Mouse (Mus musculus) lung, postnatal 25 days (tissue): Measurements from ENCODE around the gene Hs6st2.

ENCODE experiments used
- DNase-seq: peaks from one replicate; pipeline ENCODE4 v3.0.0; 2022; ENCODE audit warnings: low spot score

The Hs6st2 gene

GRCm38 (mm10) chrX:51585444-51585843 lies 96.2 kb downstream of the Hs6st2 start:
- no peak for DNase-seq

- DNase-seq: no peak
Observed at GRCm38 (mm10) chrX:51581704-51582103, 100.0 kb downstream of the Hs6st2 start.

- no peak for DNase-seq
Observed at GRCm38 (mm10) chrX:51561880-51562279, 119.8 kb downstream of the Hs6st2 start.

- no peak for DNase-seq
Observed at GRCm38 (mm10) chrX:51539626-51540025, 142.0 kb downstream of the Hs6st2 start.

GRCm38 (mm10) chrX:51537082-51537481 lies 144.6 kb downstream of the Hs6st2 start:
- peak; percentile 6 for DNase-seq

- DNase-seq: no peak
Observed at GRCm38 (mm10) chrX:51535226-51535625, 146.4 kb downstream of the Hs6st2 start.

GRCm38 (mm10) chrX:51531136-51531535 lies 150.5 kb downstream of the Hs6st2 start:
- DNase-seq: no peak

GRCm38 (mm10) chrX:51528601-51529000 lies 153.1 kb downstream of the Hs6st2 start:
- DNase-seq: no peak

- no peak for DNase-seq
Observed at GRCm38 (mm10) chrX:51514831-51515230, 166.8 kb downstream of the Hs6st2 start.

GRCm38 (mm10) chrX:51506526-51506925 lies 175.1 kb downstream of the Hs6st2 start:
- DNase-seq: no peak

GRCm38 (mm10) chrX:51505691-51506090 lies 176.0 kb downstream of the Hs6st2 start:
- no peak for DNase-seq

GRCm38 (mm10) chrX:51503781-51504471 lies 177.7 kb downstream of the Hs6st2 start:
- DNase-seq: no peak

- DNase-seq: no peak
Observed at GRCm38 (mm10) chrX:51497831-51498230, 183.8 kb downstream of the Hs6st2 start.

GRCm38 (mm10) chrX:51488374-51488773 lies 193.3 kb downstream of the Hs6st2 start:
- DNase-seq: no peak

GRCm38 (mm10) chrX:51469411-51469810 lies 212.2 kb downstream of the Hs6st2 start:
- DNase-seq: no peak

- DNase-seq: no peak
Observed at GRCm38 (mm10) chrX:51461413-51461812, 220.2 kb downstream of the Hs6st2 start.

- no peak for DNase-seq
Observed at GRCm38 (mm10) chrX:51443366-51443765, 238.3 kb downstream of the Hs6st2 start.

GRCm38 (mm10) chrX:51431706-51432105 lies 249.9 kb downstream of the Hs6st2 start:
- DNase-seq: no peak

- no peak for DNase-seq
Observed at GRCm38 (mm10) chrX:51425031-51425430, 256.6 kb downstream of the Hs6st2 start.

GRCm38 (mm10) chrX:51410289-51410688 lies 271.4 kb downstream of the Hs6st2 start:
- DNase-seq: no peak

- DNase-seq: peak; percentile 21
Observed at GRCm38 (mm10) chrX:51397457-51397856, 284.2 kb downstream of the Hs6st2 start.

GRCm38 (mm10) chrX:51374670-51375069 lies 307.0 kb downstream of the Hs6st2 start:
- peak; percentile 67 for DNase-seq

GRCm38 (mm10) chrX:51372477-51373239 lies 309.0 kb downstream of the Hs6st2 start:
- peak; percentile 29 for DNase-seq
